Mouse (Mus musculus): ENCODE measurements around the gene Slf1.

DNA sequence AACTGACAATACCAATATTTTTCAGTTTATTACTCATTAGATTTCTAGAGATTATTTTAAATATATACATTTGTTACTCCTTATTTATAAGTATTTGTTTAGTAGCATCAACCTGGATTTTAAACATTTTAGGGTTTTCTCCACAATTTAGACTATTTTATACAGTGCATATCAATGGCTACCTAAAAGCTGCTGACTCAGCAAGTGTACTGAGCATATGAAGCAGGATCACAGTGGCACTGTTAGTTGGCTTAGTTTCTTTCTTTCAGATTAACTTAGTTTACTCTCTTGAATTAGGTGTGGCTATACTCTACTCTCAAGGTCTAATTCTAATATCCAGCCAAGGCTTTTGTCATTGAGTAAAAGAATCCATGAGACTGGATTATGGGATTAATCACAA is 27.5 kb downstream of the Slf1 start:
- TF ChIP-seq ZNF384 (IDR thresholded peaks at IDR 0.05; ENCODE audit: low read depth, low read length) = no peak
- no peak for TF ChIP-seq CHD2 (IDR thresholded peaks at IDR 0.05; ENCODE audit: low read depth, low read length)
- no peak for TF ChIP-seq HCFC1 (IDR thresholded peaks at IDR 0.05; ENCODE audit: borderline replicate concordance, insufficient read depth, low read length)
- TF ChIP-seq MAFK (IDR thresholded peaks at IDR 0.05; ENCODE audit: insufficient read depth, low read depth, low read length) = peak; percentile 95
